Mouse (Mus musculus) gastrocnemius, postnatal 25 days (tissue): ENCODE data around the gene Hnrnpl. TPM values are rescaled to one million over a fixed set of nuclear protein-coding genes. Genes with fewer than 3 reads are reported as not detected.

Experiments used
- DNase-seq: peaks from one replicate; pipeline ENCODE4 v3.0.0; 2022
- total RNA-seq, 2 experiments: library from RNA; stranded (reverse); gene quantifications; 1 replicate in 1 of 2; 2 replicates in 1 of 2; pipeline ENCODE4 v1.2.3; 2021

Hnrnpl gene
- total RNA-seq, 2 experiments from 2014 or later: 118 to 120 TPM

GRCm38 (mm10) chr7:28790066-28790806 is 18.1 kb upstream of the Hnrnpl start:
- no peak for DNase-seq

GRCm38 (mm10) chr7:28791706-28792105 is 16.6 kb upstream of the Hnrnpl start:
- no peak for DNase-seq

- no peak for DNase-seq
These were observed 15.8 kb upstream of the Hnrnpl start for GRCm38 (mm10) chr7:28792391-28793185.

- no peak for DNase-seq
These were observed 14.5 kb upstream of the Hnrnpl start for GRCm38 (mm10) chr7:28793834-28794233.

GRCm38 (mm10) chr7:28794496-28794895 is 13.8 kb upstream of the Hnrnpl start:
- no peak for DNase-seq

GRCm38 (mm10) chr7:28795832-28796231 is 12.5 kb upstream of the Hnrnpl start:
- no peak for DNase-seq

GRCm38 (mm10) chr7:28796562-28796975 is 11.8 kb upstream of the Hnrnpl start:
- DNase-seq: peak; percentile 79

- DNase-seq: no peak
These were observed 8.3 kb upstream of the Hnrnpl start for GRCm38 (mm10) chr7:28799994-28800393.

- DNase-seq: no peak
These were observed 6.9 kb upstream of the Hnrnpl start for GRCm38 (mm10) chr7:28801451-28801850.

- peak; percentile 46 for DNase-seq
These were observed 6.3 kb upstream of the Hnrnpl start for GRCm38 (mm10) chr7:28801901-28802670.

- DNase-seq: no peak
These were observed 5.3 kb upstream of the Hnrnpl start for GRCm38 (mm10) chr7:28802846-28803588.

GRCm38 (mm10) chr7:28803756-28804155 is 4.6 kb upstream of the Hnrnpl start:
- no peak for DNase-seq

- no peak for DNase-seq
These were observed 1.5 kb upstream of the Hnrnpl start for GRCm38 (mm10) chr7:28806869-28807268.

GRCm38 (mm10) chr7:28807641-28808220 is 610 bp upstream of the Hnrnpl start:
- DNase-seq: peak; percentile 53

- peak; percentile 95 for DNase-seq
These were observed 634 bp downstream of the Hnrnpl start for GRCm38 (mm10) chr7:28808957-28809393.

GRCm38 (mm10) chr7:28809401-28810089 is 1.2 kb downstream of the Hnrnpl start:
- peak; percentile 62 for DNase-seq

- DNase-seq: peak; percentile 99
These were observed 2.0 kb downstream of the Hnrnpl start for GRCm38 (mm10) chr7:28810107-28811066.

GRCm38 (mm10) chr7:28811228-28811627 is 2.9 kb downstream of the Hnrnpl start:
- DNase-seq: peak; percentile 94

GRCm38 (mm10) chr7:28811640-28812275 is 3.4 kb downstream of the Hnrnpl start:
- DNase-seq: no peak
